Mouse (Mus musculus): ENCODE results near the gene Pou2f2.

Gene Pou2f2

DNA sequence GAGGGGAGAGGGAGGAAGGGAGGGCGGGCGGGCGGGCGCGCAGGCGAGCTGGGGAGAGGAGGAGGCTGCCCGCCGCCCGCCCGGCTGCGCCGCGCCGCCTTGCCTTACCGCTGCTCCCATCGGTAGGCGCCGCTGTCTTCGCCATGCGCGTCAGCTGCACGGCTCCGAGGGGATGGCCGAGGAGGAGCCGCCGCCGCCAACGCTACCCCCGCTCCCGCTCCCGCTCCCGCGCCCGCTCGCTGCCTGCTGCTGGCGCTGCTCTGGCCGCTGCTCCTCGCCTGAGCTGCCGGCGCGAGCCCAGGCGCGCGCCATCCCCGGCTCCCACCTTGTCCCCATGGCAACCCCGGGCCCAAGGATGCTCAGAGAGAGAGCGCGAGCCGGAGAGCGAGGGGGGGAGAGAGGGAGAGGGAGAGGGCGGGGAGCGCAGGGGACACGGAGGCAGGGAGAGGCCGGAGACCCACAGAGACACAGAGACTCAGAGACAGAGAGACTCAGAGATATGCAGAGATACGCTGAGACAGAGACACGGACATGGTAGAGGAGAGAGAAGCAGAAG is at the start of gene Pou2f2:
Gene Pou2f2 (minus strand): TSS at position 121 of the 556 bp plus-strand sequence.
- no peak for DNase-seq (ENCODE audit: low read depth, low spot score)

DNA sequence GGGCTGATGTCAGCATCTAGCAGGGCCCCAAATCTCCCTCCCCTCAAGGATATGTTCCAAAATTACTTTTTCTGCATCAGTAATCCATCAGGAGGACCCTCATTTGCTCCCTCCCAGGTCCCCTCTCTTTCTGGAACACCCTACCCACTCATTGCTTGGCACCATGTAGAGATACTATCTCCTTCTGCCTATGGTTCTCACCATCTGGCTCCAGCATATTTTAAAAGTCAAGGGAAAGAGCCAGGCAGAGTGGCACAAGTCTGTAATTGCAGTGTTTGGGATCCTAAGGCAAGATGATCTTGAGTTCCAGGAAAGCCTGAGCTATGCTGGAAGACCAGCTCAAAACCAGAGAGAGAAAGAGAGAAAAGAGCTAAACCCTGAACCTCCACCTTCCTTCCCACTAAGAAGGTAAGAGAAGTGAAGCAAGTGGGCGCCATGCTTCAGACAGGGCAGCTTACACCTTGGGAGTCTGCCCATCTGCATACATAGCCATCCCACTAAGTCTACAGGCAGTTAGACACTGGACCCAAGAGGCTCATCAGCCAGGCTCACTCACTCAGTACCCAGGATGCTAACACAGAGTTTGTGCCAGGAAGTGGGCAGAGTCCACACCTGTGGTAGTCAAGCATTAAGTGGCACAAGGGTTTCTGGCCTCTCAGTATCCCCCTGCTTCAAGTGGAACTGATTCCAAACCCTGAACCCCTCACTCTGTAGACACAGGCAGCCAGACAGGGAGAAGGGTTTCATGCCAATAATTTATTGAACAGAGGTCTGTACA is 48.2 kb upstream of the Pou2f2 start:
- DNase-seq (ENCODE audit: low read depth, low spot score), result no peak

DNA sequence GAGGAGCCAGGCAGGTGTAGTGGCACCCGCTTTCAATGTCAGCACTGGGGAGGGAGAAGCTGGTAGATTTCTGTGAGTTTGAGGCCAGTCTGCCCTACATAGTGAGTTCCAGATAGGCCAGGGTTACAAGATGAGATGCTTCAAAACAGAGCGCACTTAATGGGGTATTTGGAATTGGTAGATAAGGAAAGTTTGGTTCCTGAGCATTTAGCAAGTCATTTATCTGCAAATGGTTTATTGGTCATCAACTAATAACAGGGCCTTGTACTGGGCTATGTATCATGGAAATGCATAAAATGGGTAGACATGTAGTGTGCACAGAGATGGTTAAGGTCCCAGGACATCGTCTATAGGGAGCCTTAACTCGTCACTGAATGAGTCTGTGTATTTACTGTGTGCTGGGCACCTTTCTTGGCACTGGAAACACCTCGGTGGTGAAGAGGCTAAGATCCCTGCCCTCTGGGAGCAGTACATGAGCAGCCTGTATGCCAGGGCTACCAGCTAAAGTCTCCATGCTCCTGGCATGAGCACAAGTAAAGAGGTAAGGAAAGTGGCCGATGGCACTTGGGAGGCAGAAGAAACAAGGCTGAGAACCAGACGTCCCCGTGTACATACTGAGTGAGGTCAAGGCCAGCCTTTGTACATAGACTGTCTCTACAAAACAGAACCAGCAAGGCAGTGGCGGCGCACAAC is 42.9 kb upstream of the Pou2f2 start:
- DNase-seq (ENCODE audit: low read depth, low spot score), result no peak

DNA sequence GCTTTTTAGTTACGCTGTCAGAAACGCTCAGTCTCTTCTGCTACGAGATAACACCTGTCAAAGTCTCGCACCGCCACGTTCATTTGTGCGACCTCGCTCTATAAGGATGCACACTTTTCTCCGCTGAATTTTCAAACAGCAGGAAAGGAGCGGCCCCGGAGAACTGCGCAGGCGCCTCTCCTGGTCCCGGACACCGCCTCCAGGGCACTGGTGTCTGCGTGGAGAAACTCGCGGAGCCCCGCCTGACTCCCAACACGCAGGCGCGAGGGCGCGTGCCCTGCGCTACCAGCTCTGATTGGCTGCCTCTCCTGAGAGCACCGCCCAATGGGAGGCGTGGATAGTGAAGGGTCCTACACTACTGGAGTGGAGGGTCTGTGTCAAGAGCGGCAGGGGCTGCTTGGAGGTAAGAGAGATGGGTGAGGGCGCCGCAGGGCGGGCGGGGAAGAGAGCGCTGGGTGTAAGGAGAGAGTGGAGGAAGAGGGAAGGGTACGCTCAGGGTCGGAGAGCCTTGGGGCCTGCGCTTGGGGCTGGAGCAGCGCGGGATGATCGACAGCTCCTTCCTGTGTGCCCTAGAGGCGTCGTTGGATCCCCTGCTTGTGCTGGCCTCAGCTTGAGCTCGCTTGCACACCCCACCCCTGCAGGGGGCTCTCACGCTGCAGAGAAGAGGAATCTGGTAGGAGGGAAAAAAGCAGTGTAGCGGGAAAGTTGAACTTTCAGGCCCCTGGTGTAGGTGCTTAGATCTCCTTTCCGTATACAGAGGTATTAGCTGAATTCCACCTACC is 41.8 kb upstream of the Pou2f2 start, which contains the start of gene Zfp526:
Gene Zfp526 (plus strand): TSS at position 324 of the 782 bp plus-strand sequence.
- peak; percentile 97 for DNase-seq (ENCODE audit: low read depth, low spot score)

DNA sequence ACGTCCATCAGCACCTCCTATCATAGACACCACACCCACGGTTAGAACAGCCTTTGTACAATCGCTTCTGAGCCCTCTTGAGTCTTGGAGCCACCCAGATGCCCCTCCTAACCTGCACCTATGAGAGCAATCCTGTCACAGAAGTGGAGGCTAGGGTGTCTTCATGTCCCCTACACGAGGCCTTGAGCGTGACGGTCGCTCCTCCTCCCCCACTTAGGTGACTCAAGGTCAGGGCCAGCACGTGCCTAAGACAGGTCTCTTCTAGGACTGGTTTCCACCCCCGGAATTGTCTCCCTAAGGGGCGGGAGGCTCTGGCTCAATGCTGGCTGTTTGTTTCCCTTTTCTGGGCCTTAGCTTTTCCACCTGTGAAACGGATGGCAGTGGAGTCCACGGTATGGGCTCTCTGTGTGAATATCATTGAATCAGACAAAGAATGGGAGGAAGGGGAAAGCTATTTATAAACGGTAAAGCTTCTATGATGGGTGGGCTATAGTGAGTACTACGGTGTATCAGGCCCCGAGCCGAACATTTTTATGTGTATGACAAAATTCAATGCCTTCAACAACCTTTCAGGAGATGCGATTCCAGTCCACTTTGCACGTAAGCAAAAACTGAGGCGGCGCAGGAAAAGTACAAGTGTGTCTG is 41.1 kb upstream of the Pou2f2 start, which contains the start of gene Dedd2:
Gene Dedd2 (minus strand): TSS at position 159 of the 645 bp plus-strand sequence.
- DNase-seq (ENCODE audit: low read depth, low spot score), result peak; percentile 60

DNA sequence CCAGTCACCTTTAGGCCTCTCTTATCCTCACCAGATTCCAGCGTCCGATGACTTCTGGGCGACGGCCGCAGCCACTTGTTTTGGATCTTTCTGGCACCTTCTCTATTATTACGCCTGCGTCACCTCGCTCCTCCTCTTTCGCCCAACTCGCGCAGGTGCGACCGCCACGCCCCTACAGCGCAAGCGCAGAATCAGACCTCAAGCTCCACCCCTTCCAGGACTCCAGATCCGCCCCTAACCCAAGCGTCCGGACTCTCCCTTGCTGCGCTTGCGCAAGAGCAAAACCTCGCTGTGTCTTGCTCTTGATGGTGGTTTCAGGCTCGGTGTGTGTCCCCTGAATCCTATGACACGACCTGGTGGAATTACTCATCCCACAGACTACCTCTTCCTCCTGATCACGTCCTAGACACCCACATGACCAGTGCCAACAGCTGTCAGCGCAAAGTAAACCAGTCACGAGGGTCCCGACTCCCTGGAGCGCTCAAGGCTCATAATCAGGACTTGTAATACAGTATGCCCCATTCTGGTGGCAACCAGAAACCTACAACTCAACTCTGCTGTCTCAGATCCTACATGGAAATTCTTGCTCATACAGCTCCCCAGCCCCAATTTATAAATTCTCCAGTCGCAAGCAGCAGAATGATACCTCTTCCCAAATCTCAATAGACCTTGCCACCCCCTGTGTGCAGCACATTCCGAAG is 40.4 kb upstream of the Pou2f2 start:
- DNase-seq (ENCODE audit: low read depth, low spot score), result peak; percentile 98

DNA sequence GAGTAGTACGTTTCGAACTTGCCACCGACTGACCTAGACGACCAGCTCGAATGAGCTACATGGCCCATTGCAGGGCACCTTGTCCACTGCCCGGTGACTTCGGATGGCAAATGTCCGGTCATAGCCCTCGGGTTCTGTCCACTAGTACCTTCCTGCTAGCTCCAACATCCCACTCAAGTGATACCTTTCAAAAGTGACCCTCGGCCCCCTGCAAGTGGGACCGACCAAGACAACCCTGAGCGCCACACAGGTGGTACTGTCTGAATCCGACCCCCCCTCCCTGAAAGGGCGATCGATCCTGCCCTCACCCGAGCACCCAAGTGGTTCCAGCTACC is 39.9 kb upstream of the Pou2f2 start:
- DNase-seq (ENCODE audit: low read depth, low spot score), result no peak

DNA sequence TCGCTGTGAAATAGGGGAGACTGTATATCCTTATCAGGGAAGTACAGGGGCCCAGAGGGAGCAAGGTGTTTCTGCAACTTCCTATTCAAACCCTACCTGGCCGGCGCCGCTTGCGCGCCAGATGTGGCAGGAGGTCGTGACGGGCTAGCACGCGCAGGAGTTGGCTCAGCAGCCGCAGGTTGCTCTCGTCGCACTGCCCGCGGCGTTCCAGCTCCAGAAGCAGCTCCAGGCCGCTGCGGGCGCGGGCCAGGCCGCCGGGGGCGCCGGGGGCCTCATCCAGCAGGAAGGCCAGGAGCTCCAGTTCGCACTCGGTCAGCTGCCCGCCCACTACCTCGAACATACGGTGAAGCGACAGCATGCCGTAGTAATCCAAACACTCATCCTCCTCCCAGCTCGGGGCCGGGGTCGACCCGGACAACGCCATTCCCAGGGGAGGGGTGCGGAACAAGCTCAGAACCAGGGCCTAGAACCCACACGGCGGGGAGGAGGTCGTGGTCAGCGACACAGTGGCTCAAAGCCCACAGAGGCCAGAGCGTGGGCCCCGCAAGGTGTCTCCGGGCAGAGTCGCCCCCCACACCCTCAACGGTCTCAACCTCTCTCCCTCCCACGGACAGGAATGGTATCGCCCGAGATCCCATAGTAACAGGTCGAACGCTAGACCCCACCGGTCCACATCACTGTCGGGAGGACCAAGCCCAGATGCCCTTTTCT is 39.3 kb upstream of the Pou2f2 start:
- DNase-seq (ENCODE audit: low read depth, low spot score), result no peak

DNA sequence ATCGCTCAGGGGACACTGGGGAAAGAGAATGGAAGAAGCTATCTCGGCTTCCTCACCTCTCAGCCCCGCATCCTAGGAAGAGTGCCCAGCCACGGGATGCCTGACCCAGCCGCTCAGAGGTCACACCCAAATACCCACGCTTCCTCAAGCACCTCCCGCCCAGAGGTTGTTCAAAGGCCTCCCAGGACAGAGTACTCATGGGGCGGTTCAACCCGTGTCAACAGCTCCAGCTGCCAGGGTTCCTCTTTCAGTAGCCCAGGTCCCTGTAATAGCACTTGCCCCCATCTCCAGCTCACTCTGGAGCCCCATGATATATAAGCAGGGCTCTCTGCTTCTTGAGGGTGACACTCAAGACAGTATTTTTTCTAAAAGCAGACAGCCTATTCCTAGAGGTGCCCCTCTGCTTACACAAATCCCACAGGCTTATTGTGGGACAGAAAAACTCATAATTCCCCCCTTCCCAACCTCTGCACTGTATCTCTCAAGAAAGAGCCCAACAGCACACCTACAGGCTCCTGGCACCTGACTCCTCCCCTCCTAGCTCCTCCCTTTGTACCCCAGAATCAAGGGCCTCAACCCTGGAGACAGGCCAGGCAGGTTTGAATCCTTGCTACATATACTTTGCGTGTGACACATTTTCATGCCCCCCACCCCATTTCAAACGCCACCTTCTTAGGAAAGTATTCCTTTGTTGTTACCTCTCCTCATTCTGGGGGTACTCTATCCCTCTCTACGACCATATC is 38.3 kb upstream of the Pou2f2 start:
- no peak for DNase-seq (ENCODE audit: low read depth, low spot score)

DNA sequence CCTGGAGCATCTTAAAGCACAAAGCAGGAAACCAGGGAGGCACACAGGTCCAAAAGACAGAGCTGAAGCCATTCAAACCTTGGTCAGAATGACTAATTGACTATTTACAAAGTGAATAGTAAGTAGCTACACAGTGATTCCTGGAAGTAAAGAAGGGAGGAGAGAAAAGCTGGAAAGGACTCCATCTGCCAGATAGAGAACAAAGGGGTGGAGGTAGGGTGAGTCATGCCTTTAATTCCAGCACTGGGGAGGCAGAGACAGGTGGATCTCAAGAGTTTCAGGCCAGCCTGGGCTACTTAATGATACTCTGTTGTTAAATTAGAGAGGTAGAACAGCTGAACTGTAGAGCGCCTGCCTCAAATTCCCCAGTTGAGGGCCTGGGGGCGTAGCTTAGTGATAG is 34.6 kb upstream of the Pou2f2 start:
- no peak for DNase-seq (ENCODE audit: low read depth, low spot score)

DNA sequence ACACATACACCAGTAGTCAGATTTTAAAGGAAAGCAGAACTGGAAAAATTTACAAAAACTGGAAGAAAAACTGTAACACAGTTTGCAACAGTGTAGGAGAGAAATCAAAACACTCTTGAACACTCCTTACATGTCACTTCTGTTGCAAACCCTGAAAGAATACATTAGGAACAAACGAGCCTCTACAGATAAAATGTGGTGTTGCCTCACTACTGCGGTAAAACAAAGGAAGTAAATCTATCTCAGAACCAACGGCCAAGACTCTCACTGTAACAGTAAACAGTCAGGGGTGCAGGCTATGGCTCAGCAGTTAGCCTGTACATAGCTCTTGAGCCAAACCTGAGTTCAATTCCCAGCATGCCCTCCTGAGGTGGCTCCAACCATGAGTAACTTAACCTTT is 33.6 kb upstream of the Pou2f2 start:
- DNase-seq (ENCODE audit: low read depth, low spot score), result no peak

DNA sequence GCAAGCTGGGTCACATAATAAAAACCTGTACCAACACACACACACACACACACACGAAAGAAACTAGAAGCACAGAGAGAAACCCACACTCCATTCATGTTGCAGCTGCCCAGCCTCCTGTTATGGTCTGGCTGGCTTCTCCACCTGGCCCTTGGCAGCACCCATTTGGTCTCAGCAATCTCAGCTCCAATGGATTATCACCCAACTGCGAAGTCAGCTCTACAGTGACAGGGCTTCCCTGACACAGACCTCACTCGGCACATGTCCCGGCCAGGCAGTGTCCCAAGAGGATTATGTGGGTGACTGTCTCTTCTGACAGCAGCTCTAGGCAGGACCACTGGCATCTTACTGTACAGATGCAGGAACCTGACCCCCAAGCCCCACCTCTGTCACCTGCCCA is 31.0 kb upstream of the Pou2f2 start:
- peak; percentile 86 for DNase-seq (ENCODE audit: low read depth, low spot score)

DNA sequence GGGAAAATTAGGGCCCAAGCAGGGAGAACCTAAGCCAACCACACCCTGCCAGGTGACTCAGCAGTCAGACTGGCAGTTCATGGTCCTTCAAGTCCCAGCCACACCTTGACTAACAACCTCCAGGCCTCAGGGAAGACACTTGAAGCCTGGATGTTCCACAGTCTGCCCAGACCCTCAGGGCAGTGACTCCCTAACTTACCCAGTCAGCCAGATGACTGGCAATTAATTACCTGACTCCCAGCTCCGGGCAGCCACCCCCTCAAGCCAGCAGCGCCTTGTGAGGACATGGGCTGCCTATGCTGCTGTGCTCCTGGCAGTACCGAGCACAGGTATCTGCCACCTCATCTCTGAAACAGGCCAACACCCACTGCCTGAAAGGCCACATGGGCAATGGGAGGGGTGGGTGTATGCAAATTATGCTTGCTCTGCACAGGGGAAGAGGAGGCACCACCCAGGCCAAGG is 29.7 kb upstream of the Pou2f2 start:
- no peak for DNase-seq (ENCODE audit: low read depth, low spot score)

DNA sequence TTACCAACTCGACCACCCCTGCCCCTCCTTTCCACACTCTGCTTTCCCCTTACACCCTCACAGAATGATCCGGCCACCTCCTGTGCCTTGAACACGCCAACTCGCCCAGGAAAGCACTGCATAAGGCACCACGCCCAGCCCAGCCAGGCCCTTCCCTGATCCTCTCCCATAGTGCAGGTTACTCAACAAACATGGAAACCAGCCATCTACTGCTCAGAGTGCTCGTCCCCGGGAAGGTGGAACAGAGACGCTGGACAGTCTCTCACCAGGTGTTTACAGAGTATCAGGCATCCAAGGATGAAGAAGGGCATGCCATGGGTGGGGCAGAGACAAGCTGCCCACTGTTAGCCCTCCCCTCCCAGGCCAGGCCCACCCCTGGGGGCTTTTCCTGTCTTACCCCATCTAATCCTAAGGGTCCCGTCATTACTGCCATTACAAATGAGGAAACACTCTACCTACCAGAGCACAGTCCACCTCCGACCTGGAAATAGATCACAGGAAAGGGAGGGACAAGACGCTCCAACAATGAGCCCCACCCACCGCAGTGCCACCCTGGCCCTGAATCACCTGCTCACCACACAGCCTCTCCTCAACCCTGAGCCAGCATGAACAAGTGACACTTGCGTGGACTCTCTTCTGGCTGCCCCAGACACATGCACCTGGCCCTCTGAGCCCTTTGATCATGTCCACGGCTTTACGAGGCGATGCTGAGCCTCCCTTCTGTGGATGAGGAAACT is 26.7 kb upstream of the Pou2f2 start:
- DNase-seq (ENCODE audit: low read depth, low spot score), result no peak

DNA sequence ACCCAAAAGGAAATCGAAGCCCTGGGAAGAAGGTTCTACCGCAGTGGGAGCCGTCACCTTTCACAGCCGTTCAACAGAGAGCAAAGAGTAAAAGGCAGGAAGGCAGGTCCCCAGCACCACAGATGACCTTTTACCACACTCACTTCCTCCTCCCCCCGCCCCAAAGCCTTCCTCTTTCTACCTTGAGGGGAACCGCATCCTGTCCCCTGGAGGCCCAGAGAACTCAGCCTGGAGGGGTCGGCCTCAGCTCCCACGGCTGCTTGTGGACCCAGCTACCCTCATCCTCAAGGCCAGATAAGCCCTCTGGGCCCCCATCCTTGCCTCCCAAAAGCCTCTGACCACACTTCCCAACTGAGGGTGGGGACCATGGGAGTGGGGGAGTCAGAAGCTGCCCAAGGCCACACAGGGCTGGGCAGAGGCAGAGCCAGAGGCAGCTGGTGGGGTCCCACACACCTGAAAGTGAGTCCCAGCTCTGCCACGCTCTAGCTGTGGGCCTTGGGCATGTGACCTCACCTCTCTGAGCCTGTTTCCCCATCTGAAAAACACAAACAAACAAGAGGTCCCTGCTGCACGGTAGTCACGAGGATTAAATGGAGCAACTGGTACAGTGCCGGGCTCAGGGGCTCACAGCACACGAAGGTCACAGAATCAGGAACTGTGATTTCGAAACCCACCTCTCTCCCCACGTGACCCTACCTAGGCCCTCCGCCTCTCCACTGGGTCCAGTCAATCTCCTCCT is 26.0 kb upstream of the Pou2f2 start:
- DNase-seq (ENCODE audit: low read depth, low spot score), result no peak

DNA sequence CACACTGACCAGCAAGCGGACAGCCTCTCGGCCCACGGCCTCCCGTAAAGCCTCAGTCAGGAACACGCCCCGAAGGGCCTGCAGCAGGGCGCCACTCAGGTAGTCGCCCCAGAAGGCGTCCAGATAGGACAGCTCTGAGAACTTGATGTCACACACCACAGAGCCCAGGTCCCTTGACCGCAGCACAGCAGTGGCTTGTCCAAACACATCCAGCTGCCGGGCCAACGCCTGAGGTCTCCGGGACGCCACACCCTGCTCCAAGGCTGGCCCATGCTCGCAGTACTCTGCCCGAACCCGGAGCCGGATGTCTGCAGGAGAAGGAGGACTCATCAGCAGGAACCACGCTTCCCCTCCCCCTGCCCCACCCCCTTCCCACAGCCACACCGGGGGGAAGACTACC is 24.1 kb upstream of the Pou2f2 start:
- DNase-seq (ENCODE audit: low read depth, low spot score), result no peak

DNA sequence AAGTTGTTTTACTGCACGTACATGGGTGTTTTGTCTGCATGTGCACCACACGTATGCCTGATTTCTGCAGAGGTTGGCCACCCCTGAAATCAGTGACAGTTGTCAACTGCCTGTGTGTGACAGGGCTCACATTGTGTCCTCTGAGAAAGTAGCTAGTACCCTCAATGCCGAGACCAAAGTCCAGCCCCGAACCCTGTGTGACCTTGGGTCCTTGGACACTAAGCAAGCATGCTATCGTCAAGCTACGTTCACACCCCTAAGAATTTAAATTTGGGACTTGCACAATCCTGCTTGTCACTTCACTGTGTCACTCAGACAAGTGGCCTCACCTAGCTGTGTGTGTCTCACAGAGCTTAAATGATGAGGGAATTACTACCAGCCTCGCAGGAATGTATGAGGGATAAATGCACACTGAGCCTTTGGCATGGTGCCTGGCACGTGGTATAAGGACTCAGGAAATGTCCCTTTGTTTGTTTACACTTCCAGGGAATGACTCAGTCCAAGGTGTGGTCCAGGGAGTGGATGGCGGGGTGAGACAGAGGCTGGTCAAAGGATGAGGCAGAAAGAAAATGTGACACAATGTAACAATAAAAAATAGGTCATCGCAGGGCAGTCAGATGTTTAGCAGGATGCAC is 18.0 kb upstream of the Pou2f2 start:
- no peak for DNase-seq (ENCODE audit: low read depth, low spot score)

DNA sequence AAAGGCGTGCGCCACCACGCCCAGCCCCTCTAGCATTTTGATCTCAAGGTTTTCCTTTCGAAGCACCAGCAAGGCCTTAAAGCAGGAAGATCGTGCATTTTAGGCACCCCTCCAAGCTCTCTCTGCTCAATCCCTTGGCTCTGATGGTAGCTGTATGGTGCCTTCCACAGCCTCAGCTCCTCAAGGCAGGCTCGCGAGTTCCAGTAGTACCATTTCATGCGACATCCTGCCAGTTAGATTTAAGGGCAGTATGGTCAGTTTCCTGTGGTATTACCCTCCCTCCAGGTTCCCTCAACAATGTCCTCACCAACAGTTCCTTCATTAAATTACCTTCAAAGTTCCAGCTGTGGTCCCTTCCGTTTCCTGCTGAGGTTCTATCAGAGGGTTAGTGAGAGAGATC is 16.6 kb upstream of the Pou2f2 start:
- no peak for DNase-seq (ENCODE audit: low read depth, low spot score)
